Mouse (Mus musculus): ENCODE data around the gene Olfr259.

Gene Olfr259

DNA sequence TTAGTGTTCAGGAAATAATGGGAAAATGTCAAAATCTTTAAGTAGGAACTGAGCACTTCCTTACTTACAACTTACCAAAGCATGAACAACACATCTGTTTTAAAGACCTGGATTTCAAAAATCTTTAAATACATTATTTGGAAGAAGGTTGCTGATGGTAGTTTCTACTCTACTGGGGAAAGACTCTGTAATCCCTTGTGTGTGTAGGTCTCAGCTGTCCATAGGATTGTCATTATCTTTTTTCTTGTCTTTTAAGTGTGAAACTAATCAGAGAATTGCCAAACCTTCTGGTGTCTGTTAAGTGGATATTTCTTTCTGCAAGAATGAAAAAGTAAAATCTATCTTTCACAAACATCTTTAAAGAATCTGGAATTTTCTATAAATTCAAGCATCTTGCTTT lies at the start of gene Olfr259:
Olfr259 (minus strand) TSS at position 101 of the 400 bp plus-strand sequence.
- DNase-seq (ENCODE audit: low spot score), result no peak

DNA sequence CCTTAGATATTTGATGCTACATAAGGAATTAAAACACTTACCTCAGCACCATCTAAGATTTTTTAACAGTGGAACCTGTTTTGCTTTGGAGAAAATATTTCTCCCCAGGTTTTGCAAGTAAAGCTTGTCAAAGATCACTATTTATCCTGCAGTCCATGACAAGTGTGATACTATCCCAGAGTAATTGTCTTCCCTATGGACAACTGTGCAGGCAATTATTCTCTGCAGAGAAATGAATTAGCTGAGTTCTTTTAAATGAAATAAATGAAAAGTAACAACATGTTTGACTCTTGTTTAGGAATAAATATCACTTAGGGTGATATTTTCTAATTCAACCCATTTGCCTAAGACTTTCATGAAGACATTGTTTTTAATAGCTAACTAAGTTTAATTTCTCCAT lies 38.2 kb upstream of the Olfr259 start, which contains the start of gene Olfr1111:
Olfr1111 (minus strand) TSS at position 101 of the 400 bp plus-strand sequence.
- DNase-seq (ENCODE audit: low spot score), result no peak

DNA sequence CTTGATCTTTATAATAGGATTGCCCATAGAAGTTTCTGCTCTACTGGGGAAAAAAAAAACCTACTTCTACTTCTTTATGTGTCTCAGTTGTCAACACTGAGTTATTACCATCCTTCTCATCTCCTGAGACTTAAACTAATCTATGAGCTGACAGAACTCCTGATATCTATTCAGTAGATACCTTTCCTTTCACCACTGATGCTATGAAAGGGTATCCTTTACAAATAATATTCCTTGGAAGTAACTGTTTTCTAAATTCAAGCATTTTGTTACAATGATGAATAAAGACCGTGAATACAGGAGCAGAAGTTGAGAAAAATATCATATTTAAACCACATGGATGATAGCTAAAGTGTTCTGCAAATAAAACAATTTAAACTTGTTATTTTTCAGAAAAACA lies 25.8 kb upstream of the Olfr259 start, which contains the start of gene Olfr1110:
Olfr1110 (minus strand) TSS at position 101 of the 400 bp plus-strand sequence.
- DNase-seq (ENCODE audit: low spot score), result no peak

DNA sequence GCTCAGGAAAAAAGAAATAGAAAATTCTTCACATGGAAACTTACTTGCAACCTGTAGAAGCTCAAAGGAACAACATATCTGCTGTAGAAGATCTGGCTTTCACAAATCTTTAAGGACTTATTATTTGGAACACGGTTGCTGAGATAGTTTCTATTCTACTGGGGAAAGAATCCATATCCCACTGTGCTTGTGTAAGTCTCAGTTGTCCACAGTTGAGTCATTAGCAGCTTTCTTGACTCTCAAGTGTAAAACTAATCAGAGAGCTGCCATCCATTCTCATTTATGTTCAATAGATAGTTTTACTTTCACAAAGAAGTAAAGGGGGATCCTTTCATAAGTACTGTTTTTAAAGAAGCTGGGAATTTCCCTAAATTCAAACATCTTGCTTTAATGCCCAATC lies 18.5 kb downstream of the Olfr259 start, which contains the start of gene Olfr1109:
Olfr1109 (minus strand) TSS at position 101 of the 400 bp plus-strand sequence.
- no peak for DNase-seq (ENCODE audit: low spot score)

DNA sequence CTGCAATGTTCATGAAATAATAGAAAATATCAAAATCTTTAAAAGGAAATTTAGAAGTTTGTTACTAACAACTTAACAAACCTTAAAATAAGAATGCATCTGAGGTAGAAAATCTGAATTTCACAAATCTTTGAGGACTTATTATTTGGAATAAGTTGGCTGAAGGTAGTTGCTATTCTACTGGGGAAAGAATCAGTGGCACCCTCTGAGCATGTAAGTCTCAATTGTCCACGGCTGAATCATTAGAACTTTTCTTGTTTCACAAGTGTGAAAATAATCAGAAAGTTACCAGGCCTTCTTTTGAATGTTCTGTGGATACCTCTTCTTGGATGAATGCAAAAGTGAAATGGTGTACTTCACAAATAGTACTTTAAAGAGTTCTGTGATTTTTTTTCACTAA lies 38.6 kb downstream of the Olfr259 start, which contains the start of gene Olfr1107:
Olfr1107 (minus strand) TSS at position 101 of the 400 bp plus-strand sequence.
- DNase-seq (ENCODE audit: low spot score), result no peak

All from urinary bladder, postnatal 10 days (tissue).